In genomic region chr15:86252684-86253083, GRCm38 (mm10) we compare ENCODE assay signal across 13 mouse cellular contexts. TPM values are rescaled to one million over a fixed set of nuclear protein-coding genes. Genes with fewer than 3 reads are reported as not detected.
A peak's percentile ranks its signal among the peaks of the same experiment; 100 is the strongest.
DNase-seq lines count a peak whose midpoint lies in the region; ATAC-seq and TF ChIP-seq lines count a peak whose summit lies in the region.
"Had no signal": no experiment of that assay in that cellular context is flagged by ENCODE, and none has a peak within 500 bp of the region (broad histone marks: within the 10 kb centered on the region; RNA-seq: fewer than 3 reads in every experiment).

No protein-coding gene starts in this region.

- no peaks in the 10 kb centered on the region; the same call in 1 of the 2 replicates for H3K4me1 ChIP-seq in forebrain, postnatal 0 days (ENCODE audit: insufficient read depth)
- peaks cover 10% of the 10 kb centered on the region for H3K4me1 ChIP-seq in forebrain, embryonic 16.5 days (replicated peaks; ENCODE audit: control insufficient read depth, insufficient read depth, low read length)
- H3K4me1 ChIP-seq in liver, embryonic 14.5 days (replicated peaks; ENCODE audit: control insufficient read depth in 2 of 2, insufficient read depth in 2 of 2, low read length in 1 of 2), result no peaks in the 10 kb centered on the region
- no peaks in the 10 kb centered on the region for H3K4me1 ChIP-seq in liver, embryonic 12.5 days

- peak; percentile 54 for TF ChIP-seq CTCF in forebrain, postnatal 0 days (IDR thresholded peaks at IDR 0.05; ENCODE audit: low read depth)
- 0 out of 2 replicates have a peak, but pooled peaks have one; percentile 9 for TF ChIP-seq CTCF in liver, embryonic 14.5 days (IDR thresholded peaks at IDR 0.05; ENCODE audit: low read depth)

- DNase-seq in forebrain, postnatal 0 days, result no peak
- no peak for DNase-seq in liver, embryonic 14.5 days (ENCODE audit: low read depth in 3 of 3, low spot score in 3 of 3)
- peak; percentile 39 for DNase-seq in retina, postnatal 1 day
- DNase-seq in retina, embryonic 14.5 days (ENCODE audit: low spot score), result no peak
- no peak for DNase-seq in kidney, postnatal 14 days
- DNase-seq: adrenal gland, adult 8-10 months; cerebellum, adult 2 months; right cerebral cortex, postnatal 25 days had no signal

- no peaks in the 10 kb centered on the region for H3K9me3 ChIP-seq in forebrain, postnatal 0 days (ENCODE audit: low read length)
- no peaks in the 10 kb centered on the region for H3K9me3 ChIP-seq in forebrain, embryonic 16.5 days (ENCODE audit: control insufficient read depth, low read length)
- no peaks in the 10 kb centered on the region for H3K9me3 ChIP-seq in liver, embryonic 14.5 days (ENCODE audit: control insufficient read depth, low read length)
- no peaks in the 10 kb centered on the region for H3K9me3 ChIP-seq in liver, embryonic 12.5 days (replicated peaks)

- WGBS in forebrain, postnatal 0 days, result 65% methylated on average over 4 of the region's 4 CpGs
- 68% methylated on average over 4 of the region's 4 CpGs for WGBS in forebrain, embryonic 16.5 days
- 31% methylated on average over 4 of the region's 4 CpGs for WGBS in liver, embryonic 14.5 days (ENCODE audit: insufficient replicate concordance)
- WGBS in liver, embryonic 12.5 days (ENCODE audit: insufficient replicate concordance), result 26% methylated on average over 4 of the region's 4 CpGs

- ATAC-seq in forebrain, postnatal 0 days, result peak; percentile 47
- ATAC-seq in forebrain, embryonic 16.5 days, result no peak
- no peak for ATAC-seq in liver, embryonic 14.5 days (ENCODE audit: insufficient read depth)
- ATAC-seq in liver, embryonic 12.5 days, result no peak
- peak; percentile 61 for ATAC-seq in megakaryocyte progenitor cell, adult 5-6 weeks (replicated peaks; ENCODE audit: poor library complexity)

- no peak overlapping the region for H3K4me3 ChIP-seq in forebrain, postnatal 0 days (ENCODE audit: low read depth, low read length)
- H3K4me3 ChIP-seq in forebrain, embryonic 16.5 days (replicated peaks; ENCODE audit: low read length), result no peak overlapping the region
- no peak overlapping the region for H3K4me3 ChIP-seq in liver, embryonic 14.5 days (ENCODE audit: insufficient read depth in 1 of 2, low read depth in 2 of 2, low read length in 2 of 2)
- H3K4me3 ChIP-seq in liver, embryonic 12.5 days, result no peak overlapping the region
- H3K4me3 ChIP-seq: myocyte had no signal

- no peak overlapping the region for H3K9ac ChIP-seq in forebrain, postnatal 0 days
- no peak overlapping the region for H3K9ac ChIP-seq in forebrain, embryonic 16.5 days (replicated peaks; ENCODE audit: low read depth, low read length)
- no peak overlapping the region for H3K9ac ChIP-seq in liver, embryonic 14.5 days (replicated peaks)
- H3K9ac ChIP-seq in liver, embryonic 12.5 days, result no peak overlapping the region

- H3K36me3 ChIP-seq in forebrain, postnatal 0 days (ENCODE audit: insufficient read depth), result no peaks in the 10 kb centered on the region
- H3K36me3 ChIP-seq in forebrain, embryonic 16.5 days (ENCODE audit: control insufficient read depth, insufficient read depth), result no peaks in the 10 kb centered on the region
- H3K36me3 ChIP-seq in liver, embryonic 14.5 days (replicated peaks; ENCODE audit: control insufficient read depth, insufficient read depth, low read depth), result no peaks in the 10 kb centered on the region
- peaks cover 3% of the 10 kb centered on the region; the same call in 1 of the 2 replicates for H3K36me3 ChIP-seq in liver, embryonic 12.5 days

- no peaks in the 10 kb centered on the region for H3K27me3 ChIP-seq in forebrain, postnatal 0 days (ENCODE audit: insufficient read depth, low read length)
- no peaks in the 10 kb centered on the region for H3K27me3 ChIP-seq in forebrain, embryonic 16.5 days (replicated peaks; ENCODE audit: control insufficient read depth, insufficient read depth, low read length)
- no peaks in the 10 kb centered on the region for H3K27me3 ChIP-seq in liver, embryonic 14.5 days (ENCODE audit: control insufficient read depth, insufficient read depth, low read length)
- H3K27me3 ChIP-seq in liver, embryonic 12.5 days (replicated peaks), result no peaks in the 10 kb centered on the region

- no peak overlapping the region for H3K4me2 ChIP-seq in forebrain, postnatal 0 days (ENCODE audit: low read depth)
- no peak overlapping the region for H3K4me2 ChIP-seq in forebrain, embryonic 16.5 days (ENCODE audit: low read length)
- no peak overlapping the region for H3K4me2 ChIP-seq in liver, embryonic 14.5 days (ENCODE audit: low read depth)
- H3K4me2 ChIP-seq in liver, embryonic 12.5 days, result no peak overlapping the region
- H3K4me2 ChIP-seq: liver, embryonic 11.5 days had no signal

- no peak for TF ChIP-seq EP300 in liver, embryonic 14.5 days (IDR thresholded peaks at IDR 0.05; ENCODE audit: low read depth)

- H3K27ac ChIP-seq in forebrain, postnatal 0 days (ENCODE audit: low read depth, low read length), result no peak overlapping the region
- no peak overlapping the region for H3K27ac ChIP-seq in forebrain, embryonic 16.5 days (ENCODE audit: low read length)
- H3K27ac ChIP-seq in liver, embryonic 14.5 days, result no peak overlapping the region
- no peak overlapping the region for H3K27ac ChIP-seq in liver, embryonic 12.5 days

RNA-seq across cellular contexts. Expression of gene Tbc1d22a, which starts 38.4 kb away (rescaled TPM):
- 20.5 and 22.1 TPM in 2 replicates for total RNA-seq in forebrain, postnatal 0 days (2014; rRNA removed)
- 12.1 and 13.1 TPM in 2 replicates for polyA plus RNA-seq in forebrain, postnatal 0 days (2015; fragmentation: Nextera tagmentation; extraction: Ambion mirVana)
- polyA plus RNA-seq in forebrain, embryonic 16.5 days (2015; fragmentation: Nextera tagmentation; extraction: Ambion mirVana), result 11.6 and 13.4 TPM in 2 replicates
- polyA plus RNA-seq in liver, embryonic 14.5 days (2012; rRNA removed), result 5.8 and 6.4 TPM in 2 replicates
- polyA plus RNA-seq in liver, embryonic 14.5 days (2014; fragmentation: Nextera tagmentation; extraction: Ambion mirVana), result 4.1 and 4.9 TPM in 2 replicates
- polyA plus RNA-seq in liver, embryonic 12.5 days (2016; fragmentation: Nextera tagmentation; extraction: Ambion mirVana), result 8.8 and 9.2 TPM in 2 replicates
- 12.2 and 12.6 TPM in 2 replicates for total RNA-seq in megakaryocyte progenitor cell, adult 5-6 weeks (2015)
- total RNA-seq in megakaryocyte progenitor cell, adult 5-6 weeks (2017), result 17.3 and 19.8 TPM in 2 replicates

Comparison
In these comparisons a context has a peak if more than half of its experiments do, and no peak if none do; other contexts are left out.
1. ATAC-seq: peak in forebrain, postnatal 0 days (single experiment) and megakaryocyte progenitor cell, adult 5-6 weeks (single experiment); none in forebrain, embryonic 16.5 days (single experiment), liver, embryonic 14.5 days (single experiment) and liver, embryonic 12.5 days (single experiment).